Mouse (Mus musculus) CH12.LX (cell line): ENCODE results near the gene Sugct. TPM values are rescaled to one million over a fixed set of nuclear protein-coding genes. Genes with fewer than 3 reads are reported as not detected.

Source experiments
- DNase-seq: peaks from one replicate; pipeline ENCODE4 v3.0.0-alpha.2; 2013; ENCODE audit errors: extremely low read depth
- H3K27ac ChIP-seq: 2 replicates; pipeline ENCODE4 v1.5.1; 2012; ENCODE audit warnings: low read depth, mild to moderate bottlenecking, control low read depth, moderate library complexity; ENCODE audit not compliant: insufficient read depth
- H3K27me3 ChIP-seq: replicated peaks from 2 replicates; pipeline ENCODE3; 2012; ENCODE audit warnings: inconsistent platforms
- H3K36me3 ChIP-seq, 2 experiments: replicated peaks in 1 of 2; 2 replicates each; pipeline versions ENCODE3 to v1.6.1; 2012; ENCODE audit warnings: inconsistent platforms in 1 of 2, low read length in 1 of 2, mild to moderate bottlenecking in 1 of 2, mixed read lengths in 1 of 2, moderate library complexity in 1 of 2; ENCODE audit not compliant: control insufficient read depth in 1 of 2, insufficient read depth in 1 of 2
- H3K4me1 ChIP-seq, 2 experiments: 2 replicates each; pipeline ENCODE4 v1.6.1; 2012; ENCODE audit warnings: inconsistent platforms in 1 of 2, moderate library complexity in 1 of 2; ENCODE audit not compliant: insufficient read depth in 2 of 2, control insufficient read depth in 1 of 2
- H3K4me2 ChIP-seq: 2 replicates; pipeline ENCODE4 v1.6.1; 2012; ENCODE audit warnings: low read depth, mild to moderate bottlenecking, control low read depth; ENCODE audit not compliant: poor library complexity, insufficient read depth, severe bottlenecking
- H3K4me3 ChIP-seq, 3 experiments: fragments of 150-350 bp in 1 of 3; sonication (generic) in 1 of 3; replicated peaks in 1 of 3; 2 replicates each; pipeline versions ENCODE3 to v1.5.1; 2011 to 2012; ENCODE audit warnings: low read depth in 2 of 3, low read length in 2 of 3, mild to moderate bottlenecking in 2 of 3, moderate library complexity in 2 of 3, control low read depth in 1 of 3, improper control_type of control experiment in 1 of 3, inconsistent platforms in 1 of 3, mixed read lengths in 1 of 3; ENCODE audit not compliant: poor library complexity in 1 of 3
- H3K79me2 ChIP-seq: replicated peaks from 2 replicates; pipeline ENCODE4 v1.6.1; 2012; ENCODE audit warnings: mild to moderate bottlenecking, moderate library complexity; ENCODE audit not compliant: control insufficient read depth, poor library complexity, insufficient read depth, severe bottlenecking; ENCODE audit errors: extremely low read depth
- H3K9ac ChIP-seq: 2 replicates; pipeline ENCODE4 v1.6.1; 2012; ENCODE audit warnings: low read depth, mild to moderate bottlenecking, control low read depth, moderate library complexity; ENCODE audit not compliant: insufficient read depth
- H3K9me3 ChIP-seq: replicated peaks from 2 replicates; pipeline ENCODE3; 2012; ENCODE audit warnings: low read length, inconsistent platforms, mixed read lengths
- MAFK ChIP-seq: IDR thresholded peaks from 2 replicates; pipeline ENCODE4 v1.6.1; 2011; ENCODE audit warnings: low read length, improper control_type of control experiment; ENCODE audit not compliant: insufficient replicate concordance
- MYC ChIP-seq: IDR thresholded peaks from 2 replicates; pipeline ENCODE4 v1.6.1; 2011; ENCODE audit warnings: low read depth, mild to moderate bottlenecking, improper control_type of control experiment, low read length
- dilution Hi-C: fragments of 300-500 bp; cut with MboI; formaldehyde crosslinking; loops from 2 replicates; pipeline ENCODE4 v1.14.3; 2020; ENCODE audit warnings: low sequenced_read_pairs; ENCODE audit not compliant: extremely low pct_unique_long_range_greater_than_20kb, extremely low pct_ligation_motif_present
- in situ Hi-C: fragments of 300-500 bp; cut with MboI; formaldehyde crosslinking; loops from 3 replicates; pipeline ENCODE4 v1.14.3; 2019; ENCODE audit warnings: low sequenced_read_pairs, low pct_ligation_motif_present, low pct_unique_long_range_greater_than_20kb, mixed read lengths
- polyA plus RNA-seq: library from polyadenylated mRNA; unstranded; fragments of >175 nt; gene quantifications from 2 replicates; pipeline ENCODE4 v1.2.1, GENCODE M21; 2012; ENCODE audit warnings: low read depth; ENCODE audit not compliant: insufficient read length
- total RNA-seq, 2 experiments: library from RNA; depleted of rRNA; stranded (reverse); fragments of 300-350 nt in 1 of 2; fragments of >200 nt in 1 of 2; gene quantifications; 2 replicates each; pipeline ENCODE4 v1.2.3; 2012 to 2014

The Sugct gene
- total and polyA plus RNA-seq, 3 experiments: 0.42 to 0.87 (median 0.56) TPM

GRCm38 (mm10) chr13:16812268-16812667 is 883.1 kb downstream of the Sugct start:
- dilution Hi-C loops: no loop called here
- H3K36me3 ChIP-seq: no peaks in the 10 kb centered on the region

More at GRCm38 (mm10) chr13:16812268-16812667, 883.1 kb downstream of the Sugct start:
- Histone ChIP-seq H3K27ac (no peak overlapping the region), H3K79me2 (no peaks in the 10 kb centered on the region), H3K27me3 (no peaks in the 10 kb centered on the region), H3K9ac (no peak overlapping the region), H3K9me3 (no peaks in the 10 kb centered on the region), H3K4me1 (no peaks in the 10 kb centered on the region; a peak in 1 of 4 replicates), H3K4me3 (no peak overlapping the region), H3K4me2 (no peak overlapping the region)
- in situ Hi-C loops: no loop called here
- DNase-seq: no peak
- TF ChIP-seq MYC (no peak), MAFK (0 out of 2 replicates have a peak, but pooled peaks have one; percentile 36)

Other genes with a start within 250 kb of the Sugct start
- 12.5 and 13.7 TPM in 2 replicates for gene Mplkip, start 361 bp downstream of the Sugct start, total RNA-seq (2012; rRNA removed)
- 33.4 and 33.5 TPM in 2 replicates for gene Mplkip, start 361 bp downstream of the Sugct start, total RNA-seq (2014; rRNA removed)
- gene Mplkip, start 361 bp downstream of the Sugct start, polyA plus RNA-seq: 16.6 and 30.0 TPM in 2 replicates
- gene Cdk13, start 109.5 kb upstream of the Sugct start, total RNA-seq (2012; rRNA removed): 20.1 and 22.2 TPM in 2 replicates
- 19.8 and 22.8 TPM in 2 replicates for gene Cdk13, start 109.5 kb upstream of the Sugct start, total RNA-seq (2014; rRNA removed)
- gene Cdk13, start 109.5 kb upstream of the Sugct start, polyA plus RNA-seq: 27.0 and 27.3 TPM in 2 replicates
- gene Rala, start 248.7 kb upstream of the Sugct start, total RNA-seq (2012; rRNA removed): 26.1 and 31.1 TPM in 2 replicates
- 26.7 and 32.0 TPM in 2 replicates for gene Rala, start 248.7 kb upstream of the Sugct start, total RNA-seq (2014; rRNA removed)
- gene Rala, start 248.7 kb upstream of the Sugct start, polyA plus RNA-seq: 45.3 and 70.1 TPM in 2 replicates